Mouse (Mus musculus) ES-E14 (cell line): ENCODE results near the gene Lrrc3. TPM values are rescaled to one million over a fixed set of nuclear protein-coding genes. Genes with fewer than 3 reads are reported as not detected.

ENCODE experiments used
- DNase-seq: peaks from one replicate; pipeline ENCODE4 v3.0.0-alpha.2; 2013; ENCODE audit warnings: low read depth, low spot score
- H3K27ac ChIP-seq: 2 replicates; pipeline ENCODE4 v1.5.1; 2012; ENCODE audit warnings: low read depth, mild to moderate bottlenecking, low read length, moderate library complexity, mixed read lengths; ENCODE audit not compliant: poor library complexity, insufficient read depth, severe bottlenecking
- H3K36me3 ChIP-seq: 2 replicates; pipeline ENCODE4 v1.6.1; 2012; ENCODE audit warnings: mild to moderate bottlenecking, low read length, moderate library complexity, mixed read lengths; ENCODE audit not compliant: control insufficient read depth, poor library complexity, insufficient read depth, severe bottlenecking
- H3K4me1 ChIP-seq, 2 experiments: fragments of 150-350 bp in 1 of 2; sonication (generic) in 1 of 2; 2 replicates each; pipeline ENCODE4 v1.6.1; 2012; ENCODE audit warnings: low read length in 2 of 2, mild to moderate bottlenecking in 1 of 2, mixed read lengths in 1 of 2; ENCODE audit not compliant: control insufficient read depth in 2 of 2, insufficient read depth in 2 of 2, poor library complexity in 1 of 2
- H3K4me3 ChIP-seq, 2 experiments: fragments of 150-350 bp in 1 of 2; sonication (generic) in 1 of 2; 2 replicates each; pipeline ENCODE4 v1.5.1; 2012; ENCODE audit warnings: low read length in 2 of 2, low read depth in 1 of 2, mild to moderate bottlenecking in 1 of 2, mixed read lengths in 1 of 2; ENCODE audit not compliant: insufficient read depth in 1 of 2, poor library complexity in 1 of 2, severe bottlenecking in 1 of 2
- H3K9ac ChIP-seq: 2 replicates; pipeline ENCODE4 v1.6.1; 2012; ENCODE audit warnings: low read depth, mild to moderate bottlenecking, low read length, mixed read lengths; ENCODE audit not compliant: poor library complexity, insufficient read depth, severe bottlenecking
- H3K9me3 ChIP-seq: fragments of 150-350 bp; sonication (generic); 2 replicates; pipeline ENCODE4 v1.6.1; 2012; ENCODE audit warnings: low read depth, mild to moderate bottlenecking, low read length; ENCODE audit not compliant: control insufficient read depth, insufficient read depth
- CHD2 ChIP-seq: IDR thresholded peaks from 2 replicates; pipeline ENCODE4 v1.6.1; 2014; ENCODE audit warnings: mild to moderate bottlenecking, low read depth, low read length, inconsistent platforms
- HCFC1 ChIP-seq: IDR thresholded peaks from 2 replicates; pipeline ENCODE4 v1.6.1; 2012; ENCODE audit warnings: low read length, inconsistent platforms, borderline replicate concordance; ENCODE audit not compliant: insufficient read depth
- MAFK ChIP-seq: IDR thresholded peaks from 2 replicates; pipeline ENCODE4 v1.6.1; 2014; ENCODE audit warnings: mild to moderate bottlenecking, low read depth, low read length, inconsistent platforms; ENCODE audit not compliant: insufficient read depth
- ZC3H11A ChIP-seq: IDR thresholded peaks from 2 replicates; pipeline ENCODE4 v1.6.1; 2012; ENCODE audit warnings: low read depth, mild to moderate bottlenecking, inconsistent platforms, low read length, borderline replicate concordance
- ZNF384 ChIP-seq: IDR thresholded peaks from 2 replicates; pipeline ENCODE4 v1.6.1; 2012; ENCODE audit warnings: low read depth, low read length, inconsistent platforms
- in situ Hi-C, 2 experiments: fragments of 600-800 bp; cut with MboI; formaldehyde crosslinking; loops; one replicate each; pipeline ENCODE4 v1.15.1; 2025; ENCODE audit warnings: low sequenced_read_pairs in 2 of 2, inconsistent platforms in 1 of 2; ENCODE audit not compliant: unreplicated experiment in 2 of 2
- total RNA-seq: library from RNA; depleted of rRNA; stranded (reverse); fragments of 300-350 nt; gene quantifications from 2 replicates; pipeline ENCODE4 v1.2.3, GENCODE M21; 2012

Lrrc3 gene
- total RNA-seq, 1 experiment = 2.5 TPM

GRCm38 (mm10) chr10:77880305-77880704, 22.0 kb downstream of the Lrrc3 start:
- Histone ChIP-seq H3K36me3 (no peaks in the 10 kb centered on the region), H3K4me3 (no peak overlapping the region), H3K27ac (no peak overlapping the region), H3K4me1 (no peaks in the 10 kb centered on the region), H3K9ac (no peak overlapping the region), H3K9me3 (no peaks in the 10 kb centered on the region)
- no peak for DNase-seq
- TF ChIP-seq HCFC1 (no peak), CHD2 (no peak), ZNF384 (no peak), MAFK (no peak), ZC3H11A (no peak)
- in situ Hi-C loops = no loop called here

- Histone ChIP-seq H3K4me1 (no peaks in the 10 kb centered on the region), H3K36me3 (no peaks in the 10 kb centered on the region), H3K9ac (no peak overlapping the region), H3K27ac (no peak overlapping the region), H3K9me3 (no peaks in the 10 kb centered on the region), H3K4me3 (no peak overlapping the region)
- TF ChIP-seq ZC3H11A = no peak
- TF ChIP-seq CHD2 = no peak
- no peak for TF ChIP-seq HCFC1
- TF ChIP-seq ZNF384 = no peak
- TF ChIP-seq MAFK = no peak
- in situ Hi-C loops = no loop called here
- no peak for DNase-seq
Measured at GRCm38 (mm10) chr10:77878985-77879384, 23.4 kb downstream of the Lrrc3 start.

GRCm38 (mm10) chr10:77869651-77870050, 32.7 kb downstream of the Lrrc3 start:
- DNase-seq = no peak
- Histone ChIP-seq H3K9ac (no peak overlapping the region), H3K27ac (no peak overlapping the region), H3K9me3 (no peaks in the 10 kb centered on the region), H3K4me1 (no peaks in the 10 kb centered on the region), H3K36me3 (no peaks in the 10 kb centered on the region), H3K4me3 (no peak overlapping the region)
- in situ Hi-C loops = no loop called here
- TF ChIP-seq ZNF384 (no peak), MAFK (no peak), CHD2 (no peak), ZC3H11A (no peak), HCFC1 (no peak)

GRCm38 (mm10) chr10:77867546-77867945, 34.8 kb downstream of the Lrrc3 start:
- Histone ChIP-seq H3K9me3 (no peaks in the 10 kb centered on the region), H3K36me3 (no peaks in the 10 kb centered on the region), H3K9ac (no peak overlapping the region), H3K4me3 (no peak overlapping the region), H3K4me1 (no peaks in the 10 kb centered on the region), H3K27ac (no peak overlapping the region)
- TF ChIP-seq HCFC1 = no peak
- no peak for TF ChIP-seq CHD2
- TF ChIP-seq ZNF384 = no peak
- TF ChIP-seq ZC3H11A = no peak
- no peak for TF ChIP-seq MAFK
- no peak for DNase-seq
- in situ Hi-C loops = no loop called here

GRCm38 (mm10) chr10:77864762-77865143, 37.6 kb downstream of the Lrrc3 start:
- in situ Hi-C loops = no loop called here
- DNase-seq = no peak

More at GRCm38 (mm10) chr10:77864762-77865143, 37.6 kb downstream of the Lrrc3 start:
- H3K4me3 ChIP-seq = no peak overlapping the region
- H3K4me1 ChIP-seq = no peaks in the 10 kb centered on the region
- no peaks in the 10 kb centered on the region for H3K9me3 ChIP-seq
- H3K36me3 ChIP-seq = no peaks in the 10 kb centered on the region
- no peak overlapping the region for H3K27ac ChIP-seq
- H3K9ac ChIP-seq = no peak overlapping the region
- TF ChIP-seq ZNF384 (no peak), ZC3H11A (no peak), CHD2 (no peak), MAFK (no peak), HCFC1 (no peak)
